Mouse (Mus musculus): Measurements from ENCODE around the gene Hyal2. TPM values are rescaled to one million over a fixed set of nuclear protein-coding genes. Genes with fewer than 3 reads are reported as not detected.

The Hyal2 gene
- polyA plus RNA-seq, 1 experiment from 2014 or later = 107 TPM

DNA sequence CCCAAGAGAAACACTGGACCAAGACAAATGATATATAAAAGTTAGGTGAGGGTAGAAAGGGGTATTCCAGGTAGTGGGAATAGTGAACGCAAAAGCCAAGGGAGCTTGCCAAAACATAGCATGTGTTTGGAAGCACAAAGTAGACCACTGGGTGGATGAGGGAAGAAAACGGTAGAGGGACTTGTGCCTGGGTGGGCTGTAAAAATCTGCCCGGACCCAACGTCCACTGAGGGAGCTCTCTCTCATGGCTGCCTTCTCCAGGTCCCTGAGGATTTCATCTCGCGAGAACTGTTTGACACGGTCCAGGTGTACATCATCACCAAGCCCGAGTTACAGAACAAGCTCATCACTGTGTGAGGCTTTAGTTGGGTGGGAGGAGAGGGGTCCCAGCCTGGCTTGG, 25.0 kb upstream of the Hyal2 start:
- ATAC-seq (replicated peaks; ENCODE audit: low FRiP score, low TSS enrichment, low read depth) (no peak), DNase-seq (ENCODE audit: low spot score) (no peak)
- H3K4me3 ChIP-seq (ENCODE audit: low read depth, low read length) = peak overlapping the region; percentile 87
- peak overlapping the region; percentile 55 for H3K9ac ChIP-seq (ENCODE audit: low read length)
- peak overlapping the region; percentile 97 for H3K4me2 ChIP-seq (ENCODE audit: low read length)
- H3K27me3 ChIP-seq (replicated peaks; ENCODE audit: control insufficient read depth, insufficient read depth, low read length) = no peaks in the 10 kb centered on the region
- peaks cover 24% of the 10 kb centered on the region for H3K4me1 ChIP-seq (replicated peaks; ENCODE audit: control insufficient read depth, insufficient read depth, low read length)
- peaks cover 46% of the 10 kb centered on the region for H3K36me3 ChIP-seq (ENCODE audit: control insufficient read depth, insufficient read depth, low read length)
- WGBS = 37% methylated on average over 8 of the region's 8 CpGs
- no peaks in the 10 kb centered on the region for H3K9me3 ChIP-seq (ENCODE audit: control insufficient read depth, low read length)
- no peak overlapping the region for H3K27ac ChIP-seq (ENCODE audit: low read depth)

DNA sequence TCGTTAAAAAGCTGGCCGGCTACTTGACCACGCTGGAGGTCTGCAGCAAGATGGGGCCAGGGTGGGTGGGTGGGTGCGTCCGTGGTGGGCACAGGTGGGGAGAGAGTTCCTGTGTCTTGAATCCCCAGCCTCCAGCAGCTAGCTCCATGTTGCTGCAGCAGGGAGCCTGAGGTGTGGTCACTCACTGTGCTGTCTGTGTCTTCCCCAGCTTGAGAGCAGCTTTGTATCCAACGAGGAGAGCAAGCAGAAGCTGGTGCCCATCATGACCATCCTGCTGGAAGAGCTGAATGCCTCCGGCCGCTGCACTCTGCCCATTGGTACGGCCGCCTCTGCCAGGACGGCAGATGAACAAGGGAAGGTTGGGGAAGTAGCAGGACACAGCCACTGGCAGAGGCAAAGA, 24.4 kb upstream of the Hyal2 start:
- peaks cover 24% of the 10 kb centered on the region for H3K4me1 ChIP-seq (replicated peaks; ENCODE audit: control insufficient read depth, insufficient read depth, low read length)
- H3K27ac ChIP-seq (ENCODE audit: low read depth) = no peak overlapping the region
- ATAC-seq (replicated peaks; ENCODE audit: low FRiP score, low TSS enrichment, low read depth) = no peak
- peaks cover 40% of the 10 kb centered on the region for H3K36me3 ChIP-seq (ENCODE audit: control insufficient read depth, insufficient read depth, low read length)
- no peak for DNase-seq (ENCODE audit: low spot score)
- peak overlapping the region; percentile 87; the same call in 1 of the 2 replicates for H3K4me3 ChIP-seq (ENCODE audit: low read depth, low read length)
- no peaks in the 10 kb centered on the region for H3K9me3 ChIP-seq (ENCODE audit: control insufficient read depth, low read length)
- H3K27me3 ChIP-seq (replicated peaks; ENCODE audit: control insufficient read depth, insufficient read depth, low read length) = no peaks in the 10 kb centered on the region
- H3K9ac ChIP-seq (ENCODE audit: low read length) = no peak overlapping the region
- 89% methylated on average over 11 of the region's 11 CpGs for WGBS
- peak overlapping the region; percentile 97 for H3K4me2 ChIP-seq (ENCODE audit: low read length)

DNA sequence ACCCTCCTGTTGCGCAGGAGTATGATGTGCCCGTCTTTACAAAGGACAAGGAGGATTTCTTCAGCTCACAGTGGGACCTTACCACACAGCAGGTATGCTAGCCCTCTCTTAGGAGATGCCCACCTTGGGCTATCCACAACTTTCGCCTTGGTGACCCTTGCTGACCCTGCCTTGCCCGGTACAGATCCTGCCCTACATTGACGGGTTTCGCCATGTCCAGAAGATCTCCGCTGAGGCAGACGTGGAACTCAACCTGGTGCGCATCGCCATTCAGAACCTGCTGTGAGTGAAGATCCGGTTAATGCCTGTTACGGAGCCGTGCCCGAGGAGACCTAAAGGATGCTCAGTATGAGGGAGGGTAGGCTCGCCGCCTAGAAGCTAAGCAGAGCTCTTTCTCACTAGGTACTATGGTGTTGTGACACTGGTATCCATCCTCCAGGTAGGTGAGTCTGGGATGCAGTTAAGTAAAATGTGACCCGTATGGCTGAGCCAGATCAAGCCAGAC, 23.5 kb upstream of the Hyal2 start:
- Histone ChIP-seq H3K9me3 (ENCODE audit: control insufficient read depth, low read length) (no peaks in the 10 kb centered on the region), H3K9ac (ENCODE audit: low read length) (no peak overlapping the region), H3K4me1 (replicated peaks; ENCODE audit: control insufficient read depth, insufficient read depth, low read length) (peaks cover 24% of the 10 kb centered on the region), H3K4me2 (ENCODE audit: low read length) (no peak overlapping the region), H3K27me3 (replicated peaks; ENCODE audit: control insufficient read depth, insufficient read depth, low read length) (no peaks in the 10 kb centered on the region), H3K4me3 (ENCODE audit: low read depth, low read length) (no peak overlapping the region), H3K27ac (ENCODE audit: low read depth) (no peak overlapping the region), H3K36me3 (ENCODE audit: control insufficient read depth, insufficient read depth, low read length) (peaks cover 31% of the 10 kb centered on the region)
- ATAC-seq (replicated peaks; ENCODE audit: low FRiP score, low TSS enrichment, low read depth) (no peak), DNase-seq (ENCODE audit: low spot score) (no peak)
- 97% methylated on average over 17 of the region's 17 CpGs for WGBS

DNA sequence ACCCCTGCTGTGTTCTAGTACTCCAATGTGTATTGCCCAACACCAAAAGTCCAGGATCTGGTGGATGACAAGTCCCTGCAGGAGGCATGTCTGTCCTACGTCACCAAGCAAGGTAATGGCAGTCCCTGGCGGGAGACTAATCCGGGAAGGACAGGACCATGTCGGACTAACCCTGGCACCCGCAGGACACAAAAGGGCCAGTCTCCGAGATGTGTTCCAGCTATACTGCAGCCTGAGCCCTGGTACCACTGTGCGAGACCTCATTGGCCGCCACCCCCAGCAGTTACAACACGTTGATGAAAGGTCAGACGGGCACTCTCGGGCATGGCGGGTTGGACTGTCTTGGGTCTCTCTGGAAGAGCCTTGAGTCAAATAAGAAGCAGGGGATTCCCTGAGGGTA, 23.0 kb upstream of the Hyal2 start:
- peaks cover 24% of the 10 kb centered on the region for H3K4me1 ChIP-seq (replicated peaks; ENCODE audit: control insufficient read depth, insufficient read depth, low read length)
- DNase-seq (ENCODE audit: low spot score) (no peak), ATAC-seq (replicated peaks; ENCODE audit: low FRiP score, low TSS enrichment, low read depth) (no peak)
- H3K27ac ChIP-seq (ENCODE audit: low read depth) = no peak overlapping the region
- no peak overlapping the region for H3K9ac ChIP-seq (ENCODE audit: low read length)
- H3K4me3 ChIP-seq (ENCODE audit: low read depth, low read length) = no peak overlapping the region
- no peak overlapping the region for H3K4me2 ChIP-seq (ENCODE audit: low read length)
- WGBS = 94% methylated on average over 12 of the region's 12 CpGs
- no peaks in the 10 kb centered on the region for H3K27me3 ChIP-seq (replicated peaks; ENCODE audit: control insufficient read depth, insufficient read depth, low read length)
- peaks cover 26% of the 10 kb centered on the region for H3K36me3 ChIP-seq (ENCODE audit: control insufficient read depth, insufficient read depth, low read length)
- no peaks in the 10 kb centered on the region for H3K9me3 ChIP-seq (ENCODE audit: control insufficient read depth, low read length)

DNA sequence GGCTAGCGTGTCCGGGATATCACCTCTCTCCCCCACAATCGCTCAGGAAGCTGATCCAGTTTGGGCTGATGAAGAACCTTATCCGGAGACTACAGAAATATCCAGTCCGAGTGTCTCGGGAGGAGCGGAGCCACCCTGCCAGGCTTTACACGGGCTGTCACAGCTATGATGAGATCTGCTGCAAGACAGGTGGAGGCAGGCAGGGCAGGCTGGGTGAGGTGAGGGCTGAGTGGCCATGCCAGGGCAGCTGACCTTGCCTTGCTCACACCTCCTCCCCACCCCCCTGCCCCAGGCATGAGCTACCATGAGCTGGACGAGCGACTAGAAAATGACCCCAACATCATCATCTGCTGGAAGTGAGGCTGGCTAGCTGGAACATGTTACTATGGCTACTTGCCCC, 22.5 kb upstream of the Hyal2 start:
- H3K4me3 ChIP-seq (ENCODE audit: low read depth, low read length) = no peak overlapping the region
- no peaks in the 10 kb centered on the region for H3K27me3 ChIP-seq (replicated peaks; ENCODE audit: control insufficient read depth, insufficient read depth, low read length)
- H3K27ac ChIP-seq (ENCODE audit: low read depth) = no peak overlapping the region
- WGBS = 83% methylated on average over 10 of the region's 10 CpGs
- no peak overlapping the region for H3K4me2 ChIP-seq (ENCODE audit: low read length)
- no peak for DNase-seq (ENCODE audit: low spot score)
- H3K9ac ChIP-seq (ENCODE audit: low read length) = no peak overlapping the region
- H3K9me3 ChIP-seq (ENCODE audit: control insufficient read depth, low read length) = no peaks in the 10 kb centered on the region
- H3K4me1 ChIP-seq (replicated peaks; ENCODE audit: control insufficient read depth, insufficient read depth, low read length) = peaks cover 24% of the 10 kb centered on the region
- no peak for ATAC-seq (replicated peaks; ENCODE audit: low FRiP score, low TSS enrichment, low read depth)
- peaks cover 22% of the 10 kb centered on the region for H3K36me3 ChIP-seq (ENCODE audit: control insufficient read depth, insufficient read depth, low read length)

DNA sequence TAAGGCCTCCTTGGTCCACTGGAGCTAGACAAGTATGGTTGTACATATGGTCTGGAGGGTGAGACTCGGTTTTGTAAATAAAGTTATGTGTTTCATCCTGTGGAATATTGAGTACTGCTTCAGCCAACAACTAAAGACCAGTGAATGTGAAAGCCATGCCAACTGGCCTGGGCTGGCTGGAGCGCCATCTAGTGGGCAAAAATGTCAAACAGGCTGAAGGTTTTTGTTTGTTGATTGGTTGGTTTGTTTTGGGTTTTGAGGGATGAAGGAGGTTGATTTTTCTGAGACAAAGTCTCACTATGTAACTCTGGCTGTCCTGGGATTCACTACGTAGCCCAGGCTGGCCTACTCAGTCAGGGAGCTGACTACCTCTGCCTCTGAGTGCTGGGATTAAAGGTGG, 22.1 kb upstream of the Hyal2 start:
- peaks cover 24% of the 10 kb centered on the region for H3K4me1 ChIP-seq (replicated peaks; ENCODE audit: control insufficient read depth, insufficient read depth, low read length)
- H3K4me2 ChIP-seq (ENCODE audit: low read length) = no peak overlapping the region
- no peak overlapping the region for H3K27ac ChIP-seq (ENCODE audit: low read depth)
- H3K4me3 ChIP-seq (ENCODE audit: low read depth, low read length) = no peak overlapping the region
- peak; percentile 89 for DNase-seq (ENCODE audit: low spot score)
- no peaks in the 10 kb centered on the region for H3K9me3 ChIP-seq (ENCODE audit: control insufficient read depth, low read length)
- H3K36me3 ChIP-seq (ENCODE audit: control insufficient read depth, insufficient read depth, low read length) = peaks cover 22% of the 10 kb centered on the region
- 20% methylated on average over 3 of the region's 3 CpGs for WGBS
- H3K27me3 ChIP-seq (replicated peaks; ENCODE audit: control insufficient read depth, insufficient read depth, low read length) = no peaks in the 10 kb centered on the region
- no peak for ATAC-seq (replicated peaks; ENCODE audit: low FRiP score, low TSS enrichment, low read depth)
- no peak overlapping the region for H3K9ac ChIP-seq (ENCODE audit: low read length)

DNA sequence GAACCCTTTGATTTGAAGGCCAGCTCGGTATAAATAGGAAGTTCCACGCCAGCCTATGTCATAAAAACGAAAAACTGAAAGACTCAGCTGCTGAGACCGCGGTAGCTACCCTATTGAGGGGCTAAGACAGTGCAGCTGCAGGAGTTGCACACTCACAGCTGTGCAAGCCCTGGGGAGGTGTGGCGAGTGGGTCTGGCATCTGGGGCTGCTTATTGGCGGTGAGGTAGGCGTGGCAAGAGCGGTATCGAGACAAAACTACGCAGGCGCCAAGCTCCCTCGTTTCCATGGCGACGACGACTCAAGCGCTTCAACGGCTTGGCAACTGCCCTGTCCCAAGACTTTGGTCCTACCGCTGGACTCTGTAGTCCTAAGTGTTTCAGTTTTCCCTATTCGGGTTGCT, 20.7 kb upstream of the Hyal2 start, which contains the start of gene Zmynd10:
Gene Zmynd10 (plus strand): TSS at position 273 of the 400 bp plus-strand sequence.
- H3K9ac ChIP-seq (ENCODE audit: low read length) = no peak within 1 kb of the TSS
- 2% methylated on average over 20 of the region's 20 CpGs for WGBS

DNA sequence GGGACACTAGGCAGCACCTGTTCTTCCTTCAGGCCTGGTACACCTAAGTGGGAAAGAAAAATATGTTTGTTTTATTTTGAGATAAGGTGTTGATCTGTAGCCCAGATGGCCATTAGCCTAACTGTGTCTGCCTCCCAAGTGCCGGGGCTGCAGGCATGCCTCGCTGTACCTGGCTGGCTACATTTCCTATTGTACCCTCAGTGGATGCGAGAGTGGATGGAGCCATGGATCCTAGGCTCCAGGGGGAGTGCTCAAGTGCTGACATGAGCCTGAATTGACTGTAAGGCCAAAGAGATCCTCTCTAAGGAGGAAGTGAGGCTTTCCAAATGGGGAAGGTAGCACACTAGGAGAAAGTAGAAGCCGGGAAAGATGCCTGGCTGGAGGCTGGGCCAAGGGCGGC, 19.8 kb upstream of the Hyal2 start:
- Histone ChIP-seq H3K4me1 (replicated peaks; ENCODE audit: control insufficient read depth, insufficient read depth, low read length) (peaks cover 33% of the 10 kb centered on the region), H3K4me2 (ENCODE audit: low read length) (no peak overlapping the region), H3K4me3 (ENCODE audit: low read depth, low read length) (no peak overlapping the region), H3K36me3 (ENCODE audit: control insufficient read depth, insufficient read depth, low read length) (peaks cover 22% of the 10 kb centered on the region), H3K9ac (ENCODE audit: low read length) (no peak overlapping the region), H3K27ac (ENCODE audit: low read depth) (no peak overlapping the region), H3K27me3 (replicated peaks; ENCODE audit: control insufficient read depth, insufficient read depth, low read length) (no peaks in the 10 kb centered on the region), H3K9me3 (ENCODE audit: control insufficient read depth, low read length) (no peaks in the 10 kb centered on the region)
- DNase-seq (ENCODE audit: low spot score) = no peak
- no peak for ATAC-seq (replicated peaks; ENCODE audit: low FRiP score, low TSS enrichment, low read depth)
- WGBS = 85% methylated on average over 5 of the region's 5 CpGs

More for the DNA sequence above, 20.7 kb upstream of the Hyal2 start, which contains the start of gene Zmynd10:
- H3K27me3 ChIP-seq (replicated peaks; ENCODE audit: control insufficient read depth, insufficient read depth, low read length) = no peaks in the 10 kb centered on the region
- H3K9me3 ChIP-seq (ENCODE audit: control insufficient read depth, low read length) = no peaks in the 10 kb centered on the region
- H3K4me3 ChIP-seq (ENCODE audit: low read depth, low read length) = peak within 1 kb of the TSS; percentile 11; the same call in 1 of the 2 replicates
- peaks cover 28% of the 10 kb centered on the region for H3K4me1 ChIP-seq (replicated peaks; ENCODE audit: control insufficient read depth, insufficient read depth, low read length)
- H3K4me2 ChIP-seq (ENCODE audit: low read length) = peak within 1 kb of the TSS; percentile 38
- peak; percentile 89 for DNase-seq (ENCODE audit: low spot score)
- peak; percentile 43; the same call in 1 of the 2 replicates for ATAC-seq (replicated peaks; ENCODE audit: low FRiP score, low TSS enrichment, low read depth)
- no peak within 1 kb of the TSS for H3K27ac ChIP-seq (ENCODE audit: low read depth)
- H3K36me3 ChIP-seq (ENCODE audit: control insufficient read depth, insufficient read depth, low read length) = peaks cover 22% of the 10 kb centered on the region

DNA sequence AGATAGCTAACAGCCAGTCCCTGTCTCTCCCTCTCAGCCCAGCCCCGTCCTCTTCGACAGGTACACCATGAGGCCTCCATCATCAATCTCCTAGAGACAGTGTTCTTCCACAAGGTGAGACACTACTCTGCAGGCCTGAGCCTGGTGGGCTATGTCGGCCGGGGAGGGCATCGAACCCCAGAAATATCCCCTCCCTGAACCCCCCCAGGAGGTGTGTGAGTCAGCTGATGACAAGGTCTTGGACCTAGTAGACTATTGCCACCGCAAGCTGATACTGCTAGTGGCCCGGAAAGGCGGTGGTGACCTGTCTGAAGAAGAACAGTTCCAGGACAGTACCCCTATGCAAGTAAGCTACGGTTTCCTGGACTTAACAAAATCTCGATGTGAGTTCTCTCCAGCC, 18.9 kb upstream of the Hyal2 start:
- 86% methylated on average over 10 of the region's 10 CpGs for WGBS
- Histone ChIP-seq H3K9ac (ENCODE audit: low read length) (no peak overlapping the region), H3K4me3 (ENCODE audit: low read depth, low read length) (no peak overlapping the region), H3K27me3 (replicated peaks; ENCODE audit: control insufficient read depth, insufficient read depth, low read length) (no peaks in the 10 kb centered on the region), H3K36me3 (ENCODE audit: control insufficient read depth, insufficient read depth, low read length) (peaks cover 17% of the 10 kb centered on the region), H3K4me2 (ENCODE audit: low read length) (no peak overlapping the region), H3K4me1 (replicated peaks; ENCODE audit: control insufficient read depth, insufficient read depth, low read length) (peaks cover 40% of the 10 kb centered on the region), H3K27ac (ENCODE audit: low read depth) (no peak overlapping the region), H3K9me3 (ENCODE audit: control insufficient read depth, low read length) (no peaks in the 10 kb centered on the region)
- no peak for ATAC-seq (replicated peaks; ENCODE audit: low FRiP score, low TSS enrichment, low read depth)
- DNase-seq (ENCODE audit: low spot score) = no peak
